Mouse (Mus musculus): ENCODE results near the gene Vmn2r27. TPM values are rescaled to one million over a fixed set of nuclear protein-coding genes. Genes with fewer than 3 reads are reported as not detected.

Vmn2r27 gene
- polyA plus RNA-seq, 1 experiment: not detected

- no peaks in the 10 kb centered on the region for H3K4me1 ChIP-seq (ENCODE audit: control insufficient read depth, insufficient read depth, low read length)
- no peaks in the 10 kb centered on the region for H3K9me3 ChIP-seq (replicated peaks; ENCODE audit: control insufficient read depth, insufficient read depth, low read length, poor library complexity, severe bottlenecking)
- no peak for TF ChIP-seq CTCF (IDR thresholded peaks at IDR 0.05; ENCODE audit: low read depth, low read length)
- TF ChIP-seq POLR2A (IDR thresholded peaks at IDR 0.05; ENCODE audit: insufficient read depth, low read length): no peak
- TF ChIP-seq EP300 (IDR thresholded peaks at IDR 0.05; ENCODE audit: insufficient read depth, low read depth, low read length): no peak
- no peak overlapping the region for H3K4me3 ChIP-seq (ENCODE audit: low read depth, low read length)
- no peak overlapping the region for H3K27ac ChIP-seq (ENCODE audit: insufficient read depth, low read length)
- no peaks in the 10 kb centered on the region for H3K36me3 ChIP-seq (ENCODE audit: control insufficient read depth, insufficient read depth, low read length, poor library complexity, severe bottlenecking)
- H3K27me3 ChIP-seq (ENCODE audit: control insufficient read depth, insufficient read depth, low read length, poor library complexity, severe bottlenecking): no peaks in the 10 kb centered on the region
- no peak overlapping the region for H3K9ac ChIP-seq (ENCODE audit: low read depth, poor library complexity, severe bottlenecking)
Observed at GRCm38 (mm10) chr6:124255721-124256470, 24.2 kb upstream of the Vmn2r27 start.

DNA sequence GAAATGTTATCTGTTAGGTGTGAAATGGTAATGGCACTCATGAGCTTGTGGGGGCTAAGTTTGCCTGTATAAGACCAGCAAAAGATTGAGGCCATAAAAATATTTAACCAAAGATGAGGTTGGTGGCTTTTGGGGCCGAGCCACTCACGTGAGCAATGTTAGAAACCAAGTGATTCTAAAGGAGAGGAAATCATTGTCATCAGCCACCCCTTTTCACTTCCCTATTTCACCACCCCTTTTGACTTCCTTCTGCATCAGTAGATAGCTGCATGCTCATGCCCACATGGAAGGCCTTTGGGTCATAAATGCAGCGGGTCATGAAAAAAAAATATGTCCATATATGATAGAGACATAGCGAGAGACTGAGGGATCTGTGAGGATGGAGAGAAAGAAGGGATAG, 29.5 kb downstream of the Vmn2r27 start:
- TF ChIP-seq POLR2A (IDR thresholded peaks at IDR 0.05; ENCODE audit: insufficient read depth, low read length): no peak
- no peak for TF ChIP-seq EP300 (IDR thresholded peaks at IDR 0.05; ENCODE audit: insufficient read depth, low read depth, low read length)
- no peak for TF ChIP-seq CTCF (IDR thresholded peaks at IDR 0.05; ENCODE audit: low read depth, low read length)
- Histone ChIP-seq H3K9me3 (replicated peaks; ENCODE audit: control insufficient read depth, insufficient read depth, low read length, poor library complexity, severe bottlenecking) (no peaks in the 10 kb centered on the region), H3K4me1 (ENCODE audit: control insufficient read depth, insufficient read depth, low read length) (no peaks in the 10 kb centered on the region), H3K36me3 (ENCODE audit: control insufficient read depth, insufficient read depth, low read length, poor library complexity, severe bottlenecking) (no peaks in the 10 kb centered on the region), H3K27me3 (ENCODE audit: control insufficient read depth, insufficient read depth, low read length, poor library complexity, severe bottlenecking) (no peaks in the 10 kb centered on the region), H3K27ac (ENCODE audit: insufficient read depth, low read length) (no peak overlapping the region), H3K9ac (ENCODE audit: low read depth, poor library complexity, severe bottlenecking) (no peak overlapping the region), H3K4me3 (ENCODE audit: low read depth, low read length) (no peak overlapping the region)

DNA sequence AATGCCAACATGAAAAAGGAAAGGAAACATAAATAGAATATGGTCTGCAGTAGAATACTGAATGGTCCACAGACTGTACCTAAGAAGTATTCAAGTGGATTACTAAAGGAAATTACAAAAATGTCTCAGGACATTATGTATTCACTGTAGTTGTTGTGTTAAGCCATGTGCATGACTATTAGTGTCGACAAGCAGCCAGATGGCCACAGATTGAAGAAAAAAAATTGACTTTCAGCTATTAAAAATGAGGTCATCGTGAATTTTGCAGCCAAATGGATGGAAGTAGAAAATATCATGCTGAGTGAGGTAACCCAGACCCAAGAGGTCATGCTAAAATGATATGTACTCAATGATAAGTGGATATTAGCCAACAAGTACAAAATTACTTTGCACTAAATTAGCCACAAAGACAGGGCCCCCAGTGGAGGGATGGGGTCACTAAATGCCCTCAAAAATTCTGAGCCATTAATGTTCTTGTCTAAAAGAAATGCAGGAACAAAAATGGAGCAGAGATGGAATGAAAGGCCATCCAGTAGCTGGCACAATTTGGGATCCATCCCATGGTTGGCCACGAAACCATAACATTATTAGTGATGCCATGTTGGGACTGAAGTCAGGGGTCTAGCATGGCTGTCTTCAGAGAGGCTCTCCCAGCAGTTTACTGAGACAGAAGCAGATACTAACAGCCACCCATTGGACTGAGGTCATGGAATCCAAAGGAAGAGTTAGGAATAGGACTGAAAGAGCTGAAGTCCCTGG, 63.0 kb downstream of the Vmn2r27 start:
- no peak overlapping the region for H3K27ac ChIP-seq (ENCODE audit: insufficient read depth, low read length)
- H3K9me3 ChIP-seq (replicated peaks; ENCODE audit: control insufficient read depth, insufficient read depth, low read length, poor library complexity, severe bottlenecking): no peaks in the 10 kb centered on the region
- H3K9ac ChIP-seq (ENCODE audit: low read depth, poor library complexity, severe bottlenecking): no peak overlapping the region
- H3K27me3 ChIP-seq (ENCODE audit: control insufficient read depth, insufficient read depth, low read length, poor library complexity, severe bottlenecking): no peaks in the 10 kb centered on the region
- TF ChIP-seq POLR2A (IDR thresholded peaks at IDR 0.05; ENCODE audit: insufficient read depth, low read length): no peak
- no peak for TF ChIP-seq CTCF (IDR thresholded peaks at IDR 0.05; ENCODE audit: low read depth, low read length)
- H3K4me3 ChIP-seq (ENCODE audit: low read depth, low read length): no peak overlapping the region
- no peaks in the 10 kb centered on the region for H3K36me3 ChIP-seq (ENCODE audit: control insufficient read depth, insufficient read depth, low read length, poor library complexity, severe bottlenecking)
- H3K4me1 ChIP-seq (ENCODE audit: control insufficient read depth, insufficient read depth, low read length): no peaks in the 10 kb centered on the region

- Histone ChIP-seq H3K9ac (ENCODE audit: low read depth, poor library complexity, severe bottlenecking) (no peak overlapping the region), H3K9me3 (replicated peaks; ENCODE audit: control insufficient read depth, insufficient read depth, low read length, poor library complexity, severe bottlenecking) (no peaks in the 10 kb centered on the region), H3K27ac (ENCODE audit: insufficient read depth, low read length) (no peak overlapping the region), H3K27me3 (ENCODE audit: control insufficient read depth, insufficient read depth, low read length, poor library complexity, severe bottlenecking) (no peaks in the 10 kb centered on the region), H3K4me3 (ENCODE audit: low read depth, low read length) (no peak overlapping the region), H3K36me3 (ENCODE audit: control insufficient read depth, insufficient read depth, low read length, poor library complexity, severe bottlenecking) (no peaks in the 10 kb centered on the region), H3K4me1 (ENCODE audit: control insufficient read depth, insufficient read depth, low read length) (no peaks in the 10 kb centered on the region)
- TF ChIP-seq EP300 (IDR thresholded peaks at IDR 0.05; ENCODE audit: insufficient read depth, low read depth, low read length): no peak
- no peak for TF ChIP-seq POLR2A (IDR thresholded peaks at IDR 0.05; ENCODE audit: insufficient read depth, low read length)
- TF ChIP-seq CTCF (IDR thresholded peaks at IDR 0.05; ENCODE audit: low read depth, low read length): no peak
Observed at GRCm38 (mm10) chr6:124166596-124166995, 65.1 kb downstream of the Vmn2r27 start.

DNA sequence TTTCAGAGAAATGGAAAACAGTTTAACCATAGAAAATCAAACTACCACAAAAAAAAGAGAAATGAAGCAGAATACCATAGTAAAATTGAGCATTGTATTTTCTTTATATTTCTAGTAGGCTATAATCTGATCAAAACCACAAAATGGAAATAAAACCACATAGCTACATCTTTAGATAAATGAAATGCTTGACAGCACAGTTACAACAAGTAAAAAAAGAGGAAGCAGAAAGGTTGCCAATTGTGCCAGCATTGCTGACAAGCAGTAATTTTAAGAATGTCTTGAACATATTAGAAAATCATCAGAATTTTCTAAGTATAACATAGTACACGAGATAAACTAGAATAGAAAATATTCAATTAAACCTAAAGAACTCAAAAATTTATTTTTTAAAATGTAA, 81.8 kb downstream of the Vmn2r27 start:
- no peak overlapping the region for H3K4me3 ChIP-seq (ENCODE audit: low read depth, low read length)
- no peak for TF ChIP-seq EP300 (IDR thresholded peaks at IDR 0.05; ENCODE audit: insufficient read depth, low read depth, low read length)
- H3K9me3 ChIP-seq (replicated peaks; ENCODE audit: control insufficient read depth, insufficient read depth, low read length, poor library complexity, severe bottlenecking): no peaks in the 10 kb centered on the region

More for the DNA sequence above, 81.8 kb downstream of the Vmn2r27 start:
- no peaks in the 10 kb centered on the region for H3K27me3 ChIP-seq (ENCODE audit: control insufficient read depth, insufficient read depth, low read length, poor library complexity, severe bottlenecking)
- no peaks in the 10 kb centered on the region for H3K4me1 ChIP-seq (ENCODE audit: control insufficient read depth, insufficient read depth, low read length)
- H3K36me3 ChIP-seq (ENCODE audit: control insufficient read depth, insufficient read depth, low read length, poor library complexity, severe bottlenecking): no peaks in the 10 kb centered on the region
- H3K9ac ChIP-seq (ENCODE audit: low read depth, poor library complexity, severe bottlenecking): no peak overlapping the region
- H3K27ac ChIP-seq (ENCODE audit: insufficient read depth, low read length): no peak overlapping the region

Other genes with a start within 250 kb of the Vmn2r27 start
- gene Vmn2r26, start 207.3 kb downstream of the Vmn2r27 start, polyA plus RNA-seq (2011; ENCODE audit: insufficient read depth, insufficient read length, low read depth, missing spikeins): not detected in 2 replicates
- 0.28 and 0.32 TPM in 2 replicates for gene Cd163, start 72.8 kb upstream of the Vmn2r27 start, polyA plus RNA-seq (2011; ENCODE audit: insufficient read depth, insufficient read length, low read depth, missing spikeins)
- gene Pex5, start 183.2 kb upstream of the Vmn2r27 start, polyA plus RNA-seq (2011; ENCODE audit: insufficient read depth, insufficient read length, low read depth, missing spikeins): 31.0 and 31.4 TPM in 2 replicates
- gene Clstn3, start 232.9 kb upstream of the Vmn2r27 start, polyA plus RNA-seq (2011; ENCODE audit: insufficient read depth, insufficient read length, low read depth, missing spikeins): 17.1 and 25.6 TPM in 2 replicates